Mouse (Mus musculus): ENCODE data around the gene Adamtsl1. TPM values are rescaled to one million over a fixed set of nuclear protein-coding genes. Genes with fewer than 3 reads are reported as not detected.

Gene Adamtsl1
- polyA plus RNA-seq, 1 experiment from 2014 or later, result 16.9 TPM

DNA sequence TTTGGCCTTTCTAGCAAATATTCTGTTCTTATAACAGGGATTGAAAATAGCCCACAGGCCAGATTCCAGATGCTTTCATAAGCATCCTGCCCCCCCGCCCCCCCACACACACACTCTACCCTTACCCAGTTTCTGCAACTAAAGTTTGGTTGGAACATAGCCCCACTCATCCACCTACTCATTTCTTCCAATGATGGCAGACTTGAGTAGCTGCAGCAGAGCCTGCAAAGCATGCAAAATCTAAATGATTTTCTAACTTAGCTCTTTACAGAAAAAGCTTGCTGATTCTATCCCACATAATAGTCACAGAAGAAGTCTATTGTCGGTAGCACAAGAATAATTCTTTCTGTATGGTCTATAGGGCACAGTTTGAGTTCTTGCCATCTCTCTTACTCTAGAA is 760.7 kb downstream of the Adamtsl1 start:
- no peak for ATAC-seq (ENCODE audit: low read depth)
- no peak overlapping the region for H3K27ac ChIP-seq (replicated peaks)
- no peaks in the 10 kb centered on the region; the same call in 1 of the 2 replicates for H3K27me3 ChIP-seq
- H3K9ac ChIP-seq, result no peak overlapping the region
- no peaks in the 10 kb centered on the region for H3K36me3 ChIP-seq
- no peaks in the 10 kb centered on the region for H3K9me3 ChIP-seq
- no peak overlapping the region for H3K4me3 ChIP-seq
- no peak overlapping the region for H3K4me2 ChIP-seq
- peaks cover 28% of the 10 kb centered on the region for H3K4me1 ChIP-seq (replicated peaks)
- 74% methylated on average over 2 of the region's 2 CpGs for WGBS

DNA sequence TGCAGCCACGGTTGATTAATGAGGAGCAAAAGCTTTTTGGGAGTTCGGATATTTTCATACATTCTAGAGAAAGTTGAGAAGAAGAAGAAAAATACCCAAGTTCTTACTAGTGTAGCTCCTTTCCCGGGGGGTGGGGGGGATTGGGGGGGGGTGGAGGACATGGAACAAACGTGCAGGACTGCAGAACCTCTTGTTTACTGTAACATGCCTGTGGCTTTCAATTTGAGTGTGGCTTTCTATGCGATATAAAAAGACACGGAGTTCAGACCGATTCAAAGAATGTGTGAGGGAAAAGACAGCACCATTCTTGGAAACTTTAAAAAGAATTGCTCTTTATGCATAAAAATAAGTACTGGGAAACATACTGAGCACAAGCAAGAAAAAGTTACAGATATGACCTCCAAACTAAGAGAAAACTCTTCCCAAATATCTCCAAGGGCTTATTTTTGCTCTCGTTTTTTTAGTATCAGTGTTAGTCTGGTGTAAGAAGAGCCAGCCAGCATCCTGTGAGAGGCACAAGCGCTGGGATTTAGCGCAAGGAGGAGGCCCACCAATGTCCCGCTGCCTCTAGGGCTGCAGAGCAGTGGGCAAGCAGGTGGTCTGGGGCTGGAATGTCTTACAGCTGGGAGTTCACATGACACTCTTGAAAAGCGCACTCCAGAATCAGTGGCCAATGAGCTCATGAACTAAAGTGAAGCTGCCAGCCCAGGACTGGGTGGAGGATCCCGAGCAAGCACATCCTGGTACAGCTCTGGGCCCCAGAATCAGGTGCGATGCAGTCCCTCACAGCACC is 762.2 kb downstream of the Adamtsl1 start:
- Histone ChIP-seq H3K4me3 (no peak overlapping the region), H3K4me2 (no peak overlapping the region), H3K27ac (replicated peaks) (no peak overlapping the region), H3K36me3 (no peaks in the 10 kb centered on the region), H3K9me3 (no peaks in the 10 kb centered on the region), H3K9ac (no peak overlapping the region), H3K27me3 (peaks cover 6% of the 10 kb centered on the region; the same call in 1 of the 2 replicates), H3K4me1 (replicated peaks) (peaks cover 22% of the 10 kb centered on the region)
- ATAC-seq (ENCODE audit: low read depth), result no peak
- WGBS, result 72% methylated on average over 14 of the region's 14 CpGs

GRCm38 (mm10) chr4:86278546-86278945 is 764.6 kb downstream of the Adamtsl1 start:
- H3K4me2 ChIP-seq, result no peak overlapping the region
- H3K27ac ChIP-seq (replicated peaks), result no peak overlapping the region
- H3K9ac ChIP-seq, result no peak overlapping the region
- 26% methylated on average over 5 of the region's 5 CpGs for WGBS
- H3K9me3 ChIP-seq, result no peaks in the 10 kb centered on the region
- peaks cover 6% of the 10 kb centered on the region; the same call in 1 of the 2 replicates for H3K27me3 ChIP-seq
- no peaks in the 10 kb centered on the region for H3K36me3 ChIP-seq
- H3K4me3 ChIP-seq, result no peak overlapping the region
- no peak for ATAC-seq (ENCODE audit: low read depth)
- H3K4me1 ChIP-seq (replicated peaks), result peaks cover 22% of the 10 kb centered on the region

GRCm38 (mm10) chr4:86286572-86286971 is 772.6 kb downstream of the Adamtsl1 start:
- Histone ChIP-seq H3K4me1 (replicated peaks) (no peaks in the 10 kb centered on the region), H3K4me3 (no peak overlapping the region), H3K36me3 (no peaks in the 10 kb centered on the region), H3K27me3 (no peaks in the 10 kb centered on the region), H3K9ac (no peak overlapping the region), H3K4me2 (no peak overlapping the region), H3K9me3 (no peaks in the 10 kb centered on the region), H3K27ac (replicated peaks) (no peak overlapping the region)
- ATAC-seq (ENCODE audit: low read depth), result no peak
- 95% methylated on average over 1 of the region's 1 CpGs for WGBS

DNA sequence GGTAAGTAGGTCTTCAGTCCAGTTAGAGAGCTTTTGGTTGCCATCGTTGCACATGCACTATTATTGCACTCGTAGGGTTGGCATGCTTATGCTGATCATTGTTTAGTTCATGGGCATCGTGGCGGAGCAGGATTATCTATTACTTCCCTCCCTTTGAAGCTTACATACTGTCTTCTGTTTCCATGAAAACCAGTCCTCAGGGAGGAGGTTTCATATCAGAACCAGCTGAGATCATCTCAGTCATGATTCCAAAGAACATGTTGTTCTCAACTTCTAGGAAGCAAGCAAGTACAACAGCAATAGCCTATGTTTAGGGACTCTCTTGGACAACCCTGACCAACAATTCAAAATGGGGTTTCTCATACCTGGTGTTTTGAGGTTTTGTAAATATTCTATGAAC is 774.3 kb downstream of the Adamtsl1 start:
- H3K4me2 ChIP-seq, result no peak overlapping the region
- WGBS, result 93% methylated on average over 4 of the region's 4 CpGs
- H3K9me3 ChIP-seq, result no peaks in the 10 kb centered on the region
- H3K4me1 ChIP-seq (replicated peaks), result no peaks in the 10 kb centered on the region
- H3K27ac ChIP-seq (replicated peaks), result no peak overlapping the region
- H3K27me3 ChIP-seq, result no peaks in the 10 kb centered on the region
- no peak overlapping the region for H3K4me3 ChIP-seq
- H3K36me3 ChIP-seq, result no peaks in the 10 kb centered on the region
- ATAC-seq (ENCODE audit: low read depth), result no peak
- no peak overlapping the region for H3K9ac ChIP-seq

DNA sequence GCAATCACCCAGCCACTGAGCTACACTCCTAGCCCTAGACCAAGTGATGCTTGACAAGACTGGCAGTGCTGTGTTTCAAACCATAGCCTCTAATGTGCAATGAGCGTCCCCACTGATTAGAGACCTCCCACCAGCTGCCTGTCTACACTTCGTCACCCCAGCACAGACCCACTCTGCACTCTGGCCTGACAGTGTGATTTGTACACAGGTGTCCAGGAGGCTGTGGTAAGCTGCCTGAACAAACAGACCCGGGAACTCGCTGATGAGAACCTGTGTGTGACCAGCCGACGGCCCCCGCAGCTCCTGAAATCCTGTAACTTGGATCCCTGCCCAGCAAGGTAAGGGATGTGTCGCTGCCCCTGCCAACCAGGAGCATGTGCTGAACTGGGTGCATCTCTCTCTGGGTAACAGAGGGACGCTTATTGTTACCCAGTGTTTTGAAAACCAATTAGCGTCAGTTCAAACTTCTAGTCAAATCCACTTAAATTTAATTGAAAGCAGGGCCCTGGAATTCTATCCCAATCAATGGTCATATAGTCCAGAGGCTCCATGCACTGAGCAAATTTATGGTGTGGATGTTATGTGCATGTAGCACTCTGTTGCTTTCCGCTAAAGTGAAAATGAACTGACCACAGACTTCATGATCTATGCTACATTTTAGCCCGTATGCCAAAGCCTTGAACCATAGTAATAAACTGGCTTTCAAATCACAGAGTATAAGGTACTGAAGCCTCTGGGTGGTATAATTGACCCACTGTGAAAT is 775.7 kb downstream of the Adamtsl1 start:
- ATAC-seq (ENCODE audit: low read depth), result no peak
- H3K27ac ChIP-seq (replicated peaks), result no peak overlapping the region
- H3K36me3 ChIP-seq, result no peaks in the 10 kb centered on the region
- H3K4me2 ChIP-seq, result no peak overlapping the region
- no peak overlapping the region for H3K9ac ChIP-seq
- H3K27me3 ChIP-seq, result no peaks in the 10 kb centered on the region
- H3K4me3 ChIP-seq, result no peak overlapping the region
- 77% methylated on average over 12 of the region's 12 CpGs for WGBS
- no peaks in the 10 kb centered on the region for H3K9me3 ChIP-seq
- no peaks in the 10 kb centered on the region for H3K4me1 ChIP-seq (replicated peaks)

DNA sequence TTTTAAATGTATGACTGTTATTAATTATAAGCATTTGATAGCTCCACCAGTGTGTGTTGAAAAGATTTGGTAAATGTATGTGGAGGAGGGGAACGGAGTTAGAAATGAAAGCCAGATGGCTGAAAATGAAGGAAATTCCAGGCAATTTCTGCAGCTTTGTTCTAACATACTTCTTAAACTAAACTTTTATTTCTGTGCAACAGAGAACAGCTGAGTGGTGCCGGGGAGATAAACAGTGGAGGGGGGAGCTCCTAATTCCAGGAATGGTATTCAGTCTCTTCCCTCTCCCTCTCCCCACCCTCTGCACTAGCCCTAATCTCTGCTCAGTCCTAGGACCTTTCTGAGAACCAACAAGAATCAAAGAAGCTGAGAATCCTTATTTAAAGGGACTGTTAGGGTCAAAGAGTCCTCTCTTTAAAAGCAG is 780.9 kb downstream of the Adamtsl1 start:
- Histone ChIP-seq H3K27ac (replicated peaks) (no peak overlapping the region), H3K4me3 (no peak overlapping the region), H3K9ac (no peak overlapping the region), H3K36me3 (no peaks in the 10 kb centered on the region), H3K9me3 (no peaks in the 10 kb centered on the region), H3K4me2 (no peak overlapping the region), H3K27me3 (no peaks in the 10 kb centered on the region), H3K4me1 (replicated peaks) (no peaks in the 10 kb centered on the region)
- ATAC-seq (ENCODE audit: low read depth), result no peak
- whole genome bisulfite sequencing, result 71% methylated on average over 2 of the region's 2 CpGs

- no peak for ATAC-seq (ENCODE audit: low read depth)
- no peaks in the 10 kb centered on the region for H3K36me3 ChIP-seq
- H3K4me2 ChIP-seq, result no peak overlapping the region
- no peaks in the 10 kb centered on the region for H3K9me3 ChIP-seq
- no peak overlapping the region for H3K27ac ChIP-seq (replicated peaks)
- no peak overlapping the region for H3K9ac ChIP-seq
- no peaks in the 10 kb centered on the region for H3K4me1 ChIP-seq (replicated peaks)
- WGBS, result 90% methylated on average over 6 of the region's 6 CpGs
- no peak overlapping the region for H3K4me3 ChIP-seq
- H3K27me3 ChIP-seq, result no peaks in the 10 kb centered on the region
Observed at GRCm38 (mm10) chr4:86301469-86301868, 787.5 kb downstream of the Adamtsl1 start.

DNA sequence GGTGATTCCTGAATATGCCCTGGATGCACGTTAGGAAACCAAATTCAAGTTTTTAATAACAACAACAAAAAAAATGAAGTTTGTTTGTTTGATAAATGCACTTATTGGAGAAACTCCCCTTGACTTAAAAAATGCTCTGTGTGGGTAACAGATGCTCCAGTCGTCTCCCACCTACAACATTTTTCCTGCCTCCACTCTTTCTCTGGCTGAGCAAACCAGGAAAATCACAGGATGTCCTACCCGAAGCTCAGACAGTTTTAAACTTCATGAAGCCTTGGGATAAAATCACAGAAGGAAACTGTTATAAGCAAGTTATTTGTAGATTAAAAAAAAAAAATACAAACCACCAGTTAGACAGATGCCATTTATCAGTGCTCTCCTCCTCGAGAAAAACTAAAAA is 788.1 kb downstream of the Adamtsl1 start:
- Histone ChIP-seq H3K36me3 (no peaks in the 10 kb centered on the region), H3K4me1 (replicated peaks) (no peaks in the 10 kb centered on the region), H3K27ac (replicated peaks) (no peak overlapping the region), H3K4me3 (no peak overlapping the region), H3K9ac (no peak overlapping the region), H3K9me3 (no peaks in the 10 kb centered on the region), H3K4me2 (no peak overlapping the region), H3K27me3 (no peaks in the 10 kb centered on the region)
- ATAC-seq (ENCODE audit: low read depth), result no peak
- WGBS, result 74% methylated on average over 4 of the region's 4 CpGs

GRCm38 (mm10) chr4:86306753-86307152 is 792.8 kb downstream of the Adamtsl1 start:
- H3K9ac ChIP-seq, result no peak overlapping the region
- H3K27me3 ChIP-seq, result no peaks in the 10 kb centered on the region
- no peak overlapping the region for H3K4me2 ChIP-seq
- H3K36me3 ChIP-seq, result no peaks in the 10 kb centered on the region
- no peak for ATAC-seq (ENCODE audit: low read depth)
- H3K4me1 ChIP-seq (replicated peaks), result no peaks in the 10 kb centered on the region
- H3K9me3 ChIP-seq, result no peaks in the 10 kb centered on the region
- H3K27ac ChIP-seq (replicated peaks), result no peak overlapping the region
- no peak overlapping the region for H3K4me3 ChIP-seq

DNA sequence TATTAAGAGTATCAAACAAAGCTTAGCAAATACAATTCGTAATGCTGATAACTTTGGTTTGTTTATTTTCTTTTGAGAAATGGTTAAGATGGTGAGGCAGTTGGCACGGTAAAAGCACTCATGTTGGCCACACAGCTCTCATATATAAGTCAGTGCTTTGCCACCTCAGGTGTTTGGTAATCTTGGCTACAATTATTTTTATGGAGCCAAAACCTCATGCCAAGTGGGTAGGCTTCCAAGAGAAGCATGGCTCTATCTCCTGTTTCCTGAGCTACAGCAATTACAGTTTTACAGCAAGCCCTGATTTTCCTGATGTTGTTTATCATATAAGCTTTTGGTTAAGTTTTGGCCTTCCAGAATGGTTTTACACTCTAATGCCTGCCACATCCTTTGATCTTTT is 795.2 kb downstream of the Adamtsl1 start:
- no peak overlapping the region for H3K4me3 ChIP-seq
- no peak for ATAC-seq (ENCODE audit: low read depth)
- H3K9me3 ChIP-seq, result no peaks in the 10 kb centered on the region
- H3K27ac ChIP-seq (replicated peaks), result no peak overlapping the region
- 92% methylated on average over 2 of the region's 2 CpGs for WGBS
- no peak overlapping the region for H3K9ac ChIP-seq
- H3K4me2 ChIP-seq, result no peak overlapping the region
- no peaks in the 10 kb centered on the region for H3K27me3 ChIP-seq
- no peaks in the 10 kb centered on the region for H3K36me3 ChIP-seq
- H3K4me1 ChIP-seq (replicated peaks), result no peaks in the 10 kb centered on the region

- WGBS, result 59% methylated on average over 7 of the region's 7 CpGs
- no peak overlapping the region for H3K27ac ChIP-seq (replicated peaks)
- H3K9me3 ChIP-seq, result no peaks in the 10 kb centered on the region
- H3K4me3 ChIP-seq, result no peak overlapping the region
- no peaks in the 10 kb centered on the region for H3K4me1 ChIP-seq (replicated peaks)
- no peak overlapping the region for H3K9ac ChIP-seq
- no peak for ATAC-seq (ENCODE audit: low read depth)
- H3K4me2 ChIP-seq, result no peak overlapping the region
- H3K27me3 ChIP-seq, result no peaks in the 10 kb centered on the region
- no peaks in the 10 kb centered on the region for H3K36me3 ChIP-seq
Observed at GRCm38 (mm10) chr4:86310806-86311730, 797.1 kb downstream of the Adamtsl1 start.

Data from neural tube, embryonic 13.5 days (tissue).